Mouse (Mus musculus) bone marrow macrophage, adult 2 months (primary cell): ENCODE data around the gene Disc1. TPM values are rescaled to one million over a fixed set of nuclear protein-coding genes. Genes with fewer than 3 reads are reported as not detected.

ENCODE experiments used
- H3K27ac ChIP-seq: 2 replicates; pipeline ENCODE4 v1.5.1; 2012; ENCODE audit warnings: low read depth, low read length; ENCODE audit not compliant: insufficient read depth
- H3K4me1 ChIP-seq: 2 replicates; pipeline ENCODE4 v1.6.1; 2012; ENCODE audit warnings: low read length; ENCODE audit not compliant: control insufficient read depth, insufficient read depth
- H3K4me3 ChIP-seq: 2 replicates; pipeline ENCODE4 v1.5.1; 2012; ENCODE audit warnings: mild to moderate bottlenecking, low read length, moderate library complexity; ENCODE audit not compliant: insufficient read depth
- CTCF ChIP-seq: IDR thresholded peaks from 2 replicates; pipeline ENCODE4 v1.5.1; 2012; ENCODE audit warnings: low read depth, mild to moderate bottlenecking, low read length, moderate library complexity
- POLR2A ChIP-seq: IDR thresholded peaks from 2 replicates; pipeline ENCODE4 v1.6.1; 2012; ENCODE audit warnings: mild to moderate bottlenecking, low read depth, low read length, borderline replicate concordance
- polyA plus RNA-seq: library from polyadenylated mRNA; stranded (reverse); fragments of >200 nt; gene quantifications from 2 replicates; pipeline ENCODE4 v1.2.4, GENCODE M21; 2012; ENCODE audit not compliant: missing spikeins, insufficient read depth, insufficient read length

The Disc1 gene
- polyA plus RNA-seq, 1 experiment: 2.8 TPM

GRCm38 (mm10) chr8:125156863-125157640 lies 103.1 kb downstream of the Disc1 start:
- Histone ChIP-seq H3K27ac (no peak overlapping the region), H3K4me1 (no peaks in the 10 kb centered on the region), H3K4me3 (no peak overlapping the region)
- TF ChIP-seq CTCF (no peak), POLR2A (no peak)

DNA sequence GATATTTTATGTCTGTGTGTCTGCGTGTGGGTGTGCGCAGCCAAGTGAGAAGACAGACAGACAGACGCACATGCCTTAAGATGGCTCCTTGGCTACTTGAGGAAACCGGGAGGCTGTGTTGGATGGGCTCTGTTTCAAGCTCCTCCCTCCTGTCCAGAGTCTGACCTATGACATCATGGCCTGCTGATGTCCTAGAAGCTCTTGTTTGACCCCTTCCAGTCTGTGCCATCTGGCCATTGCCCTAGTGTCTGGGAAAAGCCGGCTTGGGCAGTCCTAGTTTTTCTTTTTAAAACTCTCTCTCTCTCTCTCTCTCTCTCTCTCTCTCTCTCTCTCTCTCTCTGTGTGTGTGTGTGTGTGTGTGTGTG lies 103.6 kb downstream of the Disc1 start:
- no peaks in the 10 kb centered on the region for H3K4me1 ChIP-seq
- TF ChIP-seq CTCF (no peak), POLR2A (no peak)
- no peak overlapping the region for H3K27ac ChIP-seq
- no peak overlapping the region for H3K4me3 ChIP-seq

DNA sequence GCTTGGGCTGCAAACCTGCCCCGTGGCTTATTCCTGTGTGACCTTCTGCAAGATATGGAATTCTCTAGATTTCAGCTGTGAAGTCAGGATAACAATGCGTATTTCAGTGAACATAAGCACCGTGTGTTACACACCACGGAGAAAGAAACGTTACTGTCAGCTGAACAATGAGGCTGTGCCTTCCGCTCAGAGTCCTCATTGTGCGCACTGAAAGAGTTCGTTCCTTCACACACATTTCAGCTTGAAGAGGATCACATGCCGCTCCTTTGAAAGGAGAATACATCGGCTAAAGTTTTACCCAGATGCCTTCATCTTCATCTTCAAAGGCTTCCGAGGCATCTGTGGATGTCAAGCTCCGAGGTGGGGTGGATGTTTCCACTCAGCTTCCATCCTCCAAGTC lies 105.4 kb downstream of the Disc1 start:
- Histone ChIP-seq H3K4me3 (no peak overlapping the region), H3K27ac (no peak overlapping the region), H3K4me1 (no peaks in the 10 kb centered on the region)
- no peak for TF ChIP-seq CTCF
- TF ChIP-seq POLR2A: no peak

DNA sequence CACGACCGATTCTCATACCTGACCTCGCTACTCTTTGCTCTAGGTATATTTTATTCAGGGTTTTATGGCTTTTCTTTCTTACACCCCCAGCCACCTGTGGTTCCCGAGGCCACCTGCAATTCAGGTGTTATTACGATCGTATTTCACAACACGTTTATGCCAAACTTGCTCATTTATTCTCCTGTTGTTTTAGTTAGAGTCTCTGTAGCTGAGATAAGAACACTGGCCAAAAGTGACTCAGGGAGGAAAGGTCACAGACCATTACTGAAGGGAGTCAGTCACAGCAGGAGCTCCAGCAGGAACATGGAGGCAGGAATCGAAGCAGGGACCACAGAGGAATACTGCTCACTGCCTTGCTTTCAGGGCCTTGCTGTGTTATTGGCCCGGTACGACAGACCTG lies 109.5 kb downstream of the Disc1 start:
- H3K4me1 ChIP-seq: no peaks in the 10 kb centered on the region
- no peak overlapping the region for H3K4me3 ChIP-seq
- no peak overlapping the region for H3K27ac ChIP-seq
- TF ChIP-seq POLR2A (no peak), CTCF (no peak)

- no peaks in the 10 kb centered on the region for H3K4me1 ChIP-seq
- no peak for TF ChIP-seq CTCF
- TF ChIP-seq POLR2A: no peak
- H3K27ac ChIP-seq: no peak overlapping the region
- no peak overlapping the region for H3K4me3 ChIP-seq
Measured at GRCm38 (mm10) chr8:125163906-125164305, 109.9 kb downstream of the Disc1 start.

- Histone ChIP-seq H3K4me3 (no peak overlapping the region), H3K27ac (no peak overlapping the region), H3K4me1 (no peaks in the 10 kb centered on the region)
- TF ChIP-seq POLR2A (no peak), CTCF (peak; percentile 41)
Measured at GRCm38 (mm10) chr8:125165505-125166446, 111.8 kb downstream of the Disc1 start.

GRCm38 (mm10) chr8:125166545-125166944 lies 112.5 kb downstream of the Disc1 start:
- H3K27ac ChIP-seq: no peak overlapping the region
- TF ChIP-seq CTCF (no peak), POLR2A (no peak)
- H3K4me3 ChIP-seq: no peak overlapping the region
- no peaks in the 10 kb centered on the region for H3K4me1 ChIP-seq

DNA sequence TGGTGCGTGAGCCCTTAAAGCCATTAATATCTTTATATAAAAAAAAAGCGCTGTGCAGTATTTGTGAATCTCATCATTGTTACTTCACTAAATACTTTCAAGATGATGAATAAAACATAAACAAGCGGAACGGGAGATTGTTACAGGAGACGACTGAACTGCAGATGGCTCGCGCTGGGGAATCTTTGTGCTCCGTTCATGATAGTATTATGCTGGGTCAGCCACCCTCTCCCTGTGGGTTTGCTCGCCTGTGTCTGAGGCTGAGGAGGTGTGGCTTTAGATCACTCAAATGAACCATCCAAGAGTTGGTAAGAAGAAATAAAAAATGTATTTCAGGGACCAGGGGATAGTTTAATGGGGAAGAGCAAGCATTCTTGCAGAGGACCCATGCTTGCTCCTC lies 113.0 kb downstream of the Disc1 start:
- Histone ChIP-seq H3K27ac (no peak overlapping the region), H3K4me3 (no peak overlapping the region), H3K4me1 (no peaks in the 10 kb centered on the region)
- TF ChIP-seq CTCF (no peak), POLR2A (no peak)

GRCm38 (mm10) chr8:125169628-125170027 lies 115.6 kb downstream of the Disc1 start:
- TF ChIP-seq POLR2A: no peak
- no peak for TF ChIP-seq CTCF
- Histone ChIP-seq H3K27ac (no peak overlapping the region), H3K4me3 (no peak overlapping the region), H3K4me1 (no peaks in the 10 kb centered on the region)

- no peak overlapping the region for H3K27ac ChIP-seq
- H3K4me1 ChIP-seq: no peaks in the 10 kb centered on the region
- no peak overlapping the region for H3K4me3 ChIP-seq
- TF ChIP-seq POLR2A: no peak
- TF ChIP-seq CTCF: no peak
Measured at GRCm38 (mm10) chr8:125171531-125171930, 117.5 kb downstream of the Disc1 start.
